Mouse (Mus musculus) heart, embryonic 12.5 days (tissue): ENCODE measurements at regions not wholly inside any gene's neighbourhood (a gene's known extent, or its start where the extent isn't known, plus 50 kb on each side); places are given as distances from the start of the nearest gene placed in this dataset.

Source experiments
- ATAC-seq: fragments of 200-750 bp; cut with Nextera tagmentation; 2 replicates; pipeline ENCODE4 v1.8.0; 2017; ENCODE audit warnings: moderate TSS enrichment, moderate library complexity; ENCODE audit not compliant: insufficient number of reproducible peaks, low FRiP score
- H3K27ac ChIP-seq: fragments of 300-500 bp; sonication (generic); 2 replicates; pipeline ENCODE4 v1.5.1; 2016; ENCODE audit warnings: mild to moderate bottlenecking, moderate library complexity; ENCODE audit not compliant: poor library complexity, severe bottlenecking
- H3K27me3 ChIP-seq: fragments of 300-500 bp; sonication (generic); replicated peaks from 2 replicates; pipeline ENCODE4 v1.6.1; 2016; ENCODE audit warnings: mild to moderate bottlenecking, moderate library complexity
- H3K36me3 ChIP-seq: fragments of 300-500 bp; sonication (generic); 2 replicates; pipeline ENCODE4 v1.6.1; 2016; ENCODE audit warnings: mild to moderate bottlenecking, moderate library complexity
- H3K4me1 ChIP-seq: fragments of 300-500 bp; sonication (generic); replicated peaks from 2 replicates; pipeline ENCODE4 v1.6.1; 2016; ENCODE audit warnings: mild to moderate bottlenecking
- H3K4me2 ChIP-seq: fragments of 300-500 bp; sonication (generic); 2 replicates; pipeline ENCODE4 v1.6.1; 2016; ENCODE audit warnings: mild to moderate bottlenecking, moderate library complexity
- H3K4me3 ChIP-seq: fragments of 300-500 bp; sonication (generic); 2 replicates; pipeline ENCODE4 v1.5.1; 2016; ENCODE audit warnings: mild to moderate bottlenecking
- H3K9ac ChIP-seq: fragments of 300-500 bp; sonication (generic); 2 replicates; pipeline ENCODE4 v1.6.1; 2016; ENCODE audit warnings: mild to moderate bottlenecking, moderate library complexity
- H3K9me3 ChIP-seq: fragments of 300-500 bp; sonication (generic); replicated peaks from 2 replicates; pipeline ENCODE4 v1.6.1; 2016; ENCODE audit warnings: mild to moderate bottlenecking, moderate library complexity
- whole genome bisulfite sequencing: fragments of 180-500 bp; shearing (Covaris S2); methylation state at CpG from one replicate; pipeline ENCODE4 v1.1.7; 2016; 5-methylcytosine and 5-hydroxymethylcytosine counted together

DNA sequence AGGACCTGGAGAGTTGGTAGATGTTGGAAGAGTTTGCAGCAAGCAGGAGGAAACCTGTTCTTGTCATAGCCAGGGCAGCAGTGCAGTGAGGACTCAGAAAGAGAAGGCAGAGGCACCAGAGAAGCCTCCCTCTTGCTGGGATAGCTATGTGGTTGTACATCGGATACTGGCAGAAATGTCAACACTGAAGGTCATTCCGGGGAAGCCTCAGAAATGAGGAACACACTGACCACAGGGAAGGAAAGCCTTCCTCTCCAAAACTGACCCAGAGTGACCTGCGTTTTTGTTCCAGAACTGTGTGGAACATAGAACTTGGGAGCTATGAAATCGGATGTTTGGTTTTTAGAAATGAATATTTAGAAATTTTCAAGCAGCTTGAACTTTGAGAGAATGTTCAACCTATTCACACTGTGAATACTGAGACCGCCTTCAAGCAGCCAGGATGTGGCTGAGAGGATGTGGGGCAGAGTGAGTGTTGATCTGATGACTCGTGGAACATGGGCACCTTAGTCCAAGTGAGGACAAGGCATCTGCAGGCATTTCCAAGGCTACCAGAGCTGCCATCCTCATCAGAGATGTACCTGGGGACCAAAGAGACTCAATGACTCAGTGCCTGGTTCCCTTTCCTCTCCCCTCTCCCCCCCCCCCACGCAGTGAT is 85.3 kb upstream of the S1pr3 start:
- H3K27ac ChIP-seq, result no peak overlapping the region
- H3K36me3 ChIP-seq, result no peaks in the 10 kb centered on the region
- no peak overlapping the region for H3K4me3 ChIP-seq
- WGBS, result 68% methylated on average over 7 of the region's 7 CpGs
- H3K9ac ChIP-seq, result no peak overlapping the region
- no peak for ATAC-seq
- H3K27me3 ChIP-seq, result no peaks in the 10 kb centered on the region
- no peak overlapping the region for H3K4me2 ChIP-seq
- peaks cover 5% of the 10 kb centered on the region for H3K4me1 ChIP-seq
- no peaks in the 10 kb centered on the region for H3K9me3 ChIP-seq

- Histone ChIP-seq H3K4me3 (no peak overlapping the region), H3K27ac (no peak overlapping the region), H3K9ac (no peak overlapping the region), H3K36me3 (no peaks in the 10 kb centered on the region), H3K4me1 (peaks cover 16% of the 10 kb centered on the region), H3K4me2 (no peak overlapping the region), H3K27me3 (no peaks in the 10 kb centered on the region), H3K9me3 (no peaks in the 10 kb centered on the region)
- no peak for ATAC-seq
- WGBS, result 60% methylated on average over 5 of the region's 5 CpGs
Observed at GRCm38 (mm10) chr13:51324714-51325113, 83.7 kb upstream of the S1pr3 start.

GRCm38 (mm10) chr13:51325298-51325697 is 83.1 kb upstream of the S1pr3 start:
- H3K27ac ChIP-seq, result no peak overlapping the region
- no peak overlapping the region for H3K9ac ChIP-seq
- no peaks in the 10 kb centered on the region for H3K27me3 ChIP-seq
- ATAC-seq, result no peak
- H3K4me3 ChIP-seq, result no peak overlapping the region
- WGBS, result 60% methylated on average over 5 of the region's 5 CpGs
- H3K36me3 ChIP-seq, result no peaks in the 10 kb centered on the region
- H3K4me2 ChIP-seq, result no peak overlapping the region
- H3K4me1 ChIP-seq, result peaks cover 16% of the 10 kb centered on the region
- no peaks in the 10 kb centered on the region for H3K9me3 ChIP-seq

DNA sequence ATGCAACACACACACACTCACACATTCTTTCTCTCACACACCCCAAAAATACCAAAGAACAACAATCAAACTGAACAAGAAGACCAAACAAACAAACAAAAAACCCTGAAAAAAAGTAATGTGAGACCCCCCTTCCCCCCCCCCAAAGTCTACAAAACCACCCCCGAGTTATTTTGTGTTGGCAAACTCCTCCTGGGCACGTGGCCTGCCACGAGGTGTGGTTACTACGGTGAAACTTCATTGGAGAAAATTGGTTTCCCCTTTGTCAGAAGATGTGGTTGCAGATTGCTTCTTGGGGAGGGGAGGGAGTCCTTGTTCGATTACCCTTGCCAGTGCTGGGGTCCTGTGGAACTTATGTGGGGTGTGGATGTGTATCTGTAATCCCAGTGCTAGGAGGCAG is 82.3 kb upstream of the S1pr3 start:
- no peak overlapping the region for H3K4me3 ChIP-seq
- H3K4me2 ChIP-seq, result no peak overlapping the region
- H3K36me3 ChIP-seq, result no peaks in the 10 kb centered on the region
- no peak for ATAC-seq
- H3K9me3 ChIP-seq, result no peaks in the 10 kb centered on the region
- H3K9ac ChIP-seq, result no peak overlapping the region
- peaks cover 16% of the 10 kb centered on the region for H3K4me1 ChIP-seq
- no peak overlapping the region for H3K27ac ChIP-seq
- H3K27me3 ChIP-seq, result no peaks in the 10 kb centered on the region
- WGBS, result 72% methylated on average over 5 of the region's 5 CpGs

DNA sequence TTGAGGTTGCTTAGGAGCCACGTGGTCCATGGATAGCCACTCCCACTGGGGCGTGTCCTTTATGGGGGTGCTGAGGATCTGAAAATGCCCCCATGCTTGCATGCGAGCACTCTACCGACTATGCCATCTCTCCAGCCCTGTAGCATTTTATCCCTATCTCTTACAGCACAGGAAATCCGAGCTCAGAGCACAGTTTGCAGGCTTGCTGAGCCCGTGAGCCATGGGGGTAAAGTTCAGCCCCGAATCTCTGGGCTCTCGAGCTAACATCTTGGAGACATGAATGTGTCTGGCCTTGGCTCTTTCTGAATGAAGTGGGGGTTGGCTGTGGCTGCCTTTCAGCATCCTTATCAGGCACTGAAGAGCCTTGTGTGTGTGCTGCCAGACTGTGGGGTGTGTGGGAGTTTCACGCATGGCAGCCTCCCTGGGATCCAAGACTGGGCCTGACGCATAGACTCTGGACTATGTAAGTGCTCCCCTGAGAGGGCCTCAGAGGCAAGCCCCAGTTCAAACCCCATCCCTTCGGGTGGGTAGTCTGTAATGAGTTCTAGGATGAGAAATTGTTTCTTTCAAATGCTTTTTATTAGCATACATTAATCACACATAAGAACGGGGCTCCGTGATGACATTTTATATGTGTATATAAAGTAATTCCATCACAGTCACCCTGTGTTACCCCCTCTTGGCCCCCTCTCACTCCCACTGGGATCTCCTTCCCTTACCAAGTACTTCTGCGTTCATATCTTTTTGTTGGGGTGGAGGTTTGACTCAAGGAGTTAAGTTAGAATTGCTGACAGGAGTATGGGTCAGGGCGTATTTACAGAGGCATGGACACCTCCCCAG is 80.1 kb upstream of the S1pr3 start:
- peak overlapping the region; percentile 10 for H3K27ac ChIP-seq
- peak overlapping the region; percentile 11 for H3K4me2 ChIP-seq
- ATAC-seq, result peak; percentile 73
- no peaks in the 10 kb centered on the region for H3K36me3 ChIP-seq
- H3K4me1 ChIP-seq, result peaks cover 18% of the 10 kb centered on the region
- no peaks in the 10 kb centered on the region for H3K9me3 ChIP-seq
- no peak overlapping the region for H3K4me3 ChIP-seq
- H3K9ac ChIP-seq, result no peak overlapping the region
- WGBS, result 26% methylated on average over 15 of the region's 15 CpGs
- H3K27me3 ChIP-seq, result no peaks in the 10 kb centered on the region

DNA sequence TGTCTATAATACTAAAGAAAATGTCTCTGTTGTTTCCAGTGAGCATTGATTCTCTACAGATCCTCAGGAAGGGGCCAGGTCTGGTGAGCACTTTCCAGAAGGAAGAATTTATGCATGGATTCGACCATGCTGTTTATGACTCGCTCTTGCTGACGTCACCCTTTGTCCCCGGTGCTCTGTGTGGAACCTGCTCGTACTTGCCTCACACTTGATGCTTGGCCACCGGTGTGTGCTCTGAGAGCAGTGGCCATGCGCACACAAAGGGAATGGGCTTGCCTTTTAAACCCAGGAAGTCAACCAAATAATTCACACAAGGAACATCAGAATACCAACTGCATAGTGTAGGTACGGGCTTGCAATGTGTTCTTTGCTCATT is 79.5 kb upstream of the S1pr3 start:
- no peak for ATAC-seq
- Histone ChIP-seq H3K9ac (no peak overlapping the region), H3K27me3 (no peaks in the 10 kb centered on the region), H3K27ac (peak overlapping the region; percentile 10), H3K36me3 (no peaks in the 10 kb centered on the region), H3K4me1 (peaks cover 18% of the 10 kb centered on the region), H3K4me3 (no peak overlapping the region), H3K4me2 (no peak overlapping the region), H3K9me3 (no peaks in the 10 kb centered on the region)
- 61% methylated on average over 8 of the region's 8 CpGs for WGBS

DNA sequence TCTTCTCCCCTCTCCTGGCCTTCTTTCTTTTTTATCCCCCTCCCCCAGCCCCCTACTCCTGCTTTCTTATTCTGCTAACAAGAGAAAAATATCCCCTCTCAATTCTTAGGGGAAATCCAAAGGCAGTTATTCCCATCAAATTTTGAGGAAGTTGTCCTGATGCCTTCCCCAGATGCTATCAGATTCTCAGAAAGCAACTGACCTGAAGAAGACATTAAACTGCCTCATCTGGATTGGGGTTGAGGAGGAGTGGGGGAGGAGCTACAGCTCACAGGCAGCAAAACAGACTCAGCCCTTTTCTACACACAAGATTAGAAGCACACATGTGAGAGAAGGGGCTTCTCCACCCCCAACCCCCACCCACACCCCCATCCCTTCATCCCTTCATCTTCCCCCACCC is 78.7 kb upstream of the S1pr3 start:
- Histone ChIP-seq H3K4me3 (no peak overlapping the region), H3K4me1 (peaks cover 18% of the 10 kb centered on the region), H3K27ac (no peak overlapping the region), H3K9ac (no peak overlapping the region), H3K36me3 (no peaks in the 10 kb centered on the region), H3K27me3 (no peaks in the 10 kb centered on the region), H3K4me2 (no peak overlapping the region), H3K9me3 (no peaks in the 10 kb centered on the region)
- ATAC-seq, result no peak

DNA sequence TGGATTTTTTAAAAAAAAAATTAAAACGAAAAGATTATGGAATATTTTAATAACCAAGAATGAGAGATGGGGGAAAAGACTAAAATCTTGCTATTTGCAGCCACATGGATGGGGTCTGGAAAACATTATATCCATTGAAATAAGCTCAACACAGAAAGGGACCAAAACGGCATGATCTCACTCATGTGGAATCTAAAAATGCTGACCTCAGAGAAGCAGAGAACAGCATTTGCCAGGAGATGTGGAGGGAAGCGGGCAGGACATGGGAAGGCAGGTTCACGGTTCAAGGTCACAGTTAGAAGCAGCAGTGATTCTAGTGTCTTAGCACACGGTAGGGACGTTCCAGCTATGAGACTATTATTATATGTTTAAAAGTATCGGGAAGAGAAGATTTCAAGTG is 76.2 kb upstream of the S1pr3 start:
- no peak for ATAC-seq
- H3K4me2 ChIP-seq, result no peak overlapping the region
- 62% methylated on average over 7 of the region's 7 CpGs for WGBS
- no peaks in the 10 kb centered on the region for H3K36me3 ChIP-seq
- no peaks in the 10 kb centered on the region for H3K9me3 ChIP-seq
- peaks cover 18% of the 10 kb centered on the region for H3K4me1 ChIP-seq
- H3K4me3 ChIP-seq, result no peak overlapping the region
- no peaks in the 10 kb centered on the region for H3K27me3 ChIP-seq
- no peak overlapping the region for H3K9ac ChIP-seq
- no peak overlapping the region for H3K27ac ChIP-seq

- H3K36me3 ChIP-seq, result no peaks in the 10 kb centered on the region
- H3K4me3 ChIP-seq, result no peak overlapping the region
- WGBS, result 80% methylated on average over 5 of the region's 5 CpGs
- H3K9ac ChIP-seq, result no peak overlapping the region
- no peaks in the 10 kb centered on the region for H3K9me3 ChIP-seq
- H3K27me3 ChIP-seq, result no peaks in the 10 kb centered on the region
- no peak overlapping the region for H3K4me2 ChIP-seq
- H3K27ac ChIP-seq, result no peak overlapping the region
- no peak for ATAC-seq
- peaks cover 10% of the 10 kb centered on the region for H3K4me1 ChIP-seq
Observed at GRCm38 (mm10) chr13:51333481-51333880, 75.0 kb upstream of the S1pr3 start.

DNA sequence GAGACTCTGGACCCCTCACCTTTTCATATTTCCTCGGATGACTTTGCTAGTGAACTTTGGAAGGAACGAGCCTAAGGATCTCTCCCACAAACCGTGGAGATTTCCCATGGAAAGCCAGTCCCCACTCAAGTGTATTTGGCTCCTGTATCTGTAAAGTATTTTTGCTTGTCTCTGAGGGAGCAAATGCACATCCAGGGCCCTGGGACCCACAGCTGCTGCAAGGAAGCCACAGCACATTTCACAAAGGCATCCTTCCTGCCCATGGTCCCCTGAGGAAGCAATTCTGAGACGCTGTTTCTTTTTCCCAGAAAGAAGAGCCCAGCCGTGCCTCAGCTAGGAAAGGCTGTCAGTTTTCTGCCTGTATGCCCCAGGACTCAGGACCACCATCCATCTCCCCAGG is 71.7 kb upstream of the S1pr3 start:
- WGBS, result 74% methylated on average over 5 of the region's 5 CpGs
- Histone ChIP-seq H3K4me1 (0 out of 2 replicates have a peak, but pooled peaks cover 3% of the 10 kb centered on the region), H3K27me3 (no peaks in the 10 kb centered on the region), H3K27ac (no peak overlapping the region), H3K9me3 (peaks cover 4% of the 10 kb centered on the region; the same call in 1 of the 2 replicates), H3K4me3 (no peak overlapping the region), H3K4me2 (no peak overlapping the region), H3K36me3 (no peaks in the 10 kb centered on the region), H3K9ac (no peak overlapping the region)
- no peak for ATAC-seq

DNA sequence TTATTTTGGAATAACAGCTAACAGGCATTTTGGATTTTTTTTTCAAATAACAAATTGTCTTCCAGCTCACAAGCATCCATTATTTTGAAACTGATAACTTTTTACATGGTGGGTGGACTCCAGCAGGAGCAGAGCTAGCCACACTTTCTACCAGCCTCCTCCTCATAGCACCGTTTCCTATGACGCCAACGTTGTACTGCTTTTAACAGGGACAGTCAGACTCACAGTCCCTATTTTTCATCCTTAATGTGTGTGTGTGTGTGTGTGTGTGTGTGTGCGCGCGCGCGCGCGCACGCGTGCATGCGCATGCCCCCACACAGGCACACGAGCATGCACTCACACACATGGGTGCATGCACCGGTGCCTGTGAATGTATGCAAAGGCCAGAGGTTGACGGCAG is 70.5 kb upstream of the S1pr3 start:
- Histone ChIP-seq H3K4me2 (no peak overlapping the region), H3K27me3 (no peaks in the 10 kb centered on the region), H3K4me3 (no peak overlapping the region), H3K27ac (no peak overlapping the region), H3K9ac (no peak overlapping the region), H3K36me3 (no peaks in the 10 kb centered on the region), H3K4me1 (no peaks in the 10 kb centered on the region), H3K9me3 (peaks cover 4% of the 10 kb centered on the region; the same call in 1 of the 2 replicates)
- WGBS, result 93% methylated on average over 16 of the region's 16 CpGs
- ATAC-seq, result no peak
